Mouse (Mus musculus): Measurements from ENCODE around the gene Adi1.
A peak's percentile ranks its signal among the peaks of the same experiment; 100 is the strongest.

Adi1 gene

GRCm38 (mm10) chr12:28694776-28695175 lies 19.7 kb downstream of the Adi1 start:
- no peak for DNase-seq (ENCODE audit: low spot score in 2 of 2)

- DNase-seq (ENCODE audit: low spot score in 2 of 2): no peak
These were observed 23.0 kb downstream of the Adi1 start for GRCm38 (mm10) chr12:28697821-28698595.

GRCm38 (mm10) chr12:28699086-28699485 lies 24.1 kb downstream of the Adi1 start:
- DNase-seq (ENCODE audit: low spot score in 2 of 2): no peak

- DNase-seq (ENCODE audit: low spot score in 2 of 2): peak; percentile 72 to 77
These were observed 24.6 kb downstream of the Adi1 start for GRCm38 (mm10) chr12:28699656-28700055.

GRCm38 (mm10) chr12:28700101-28700511 lies 25.1 kb downstream of the Adi1 start:
- DNase-seq (ENCODE audit: low spot score in 2 of 2): no peak

GRCm38 (mm10) chr12:28700561-28701025 lies 25.6 kb downstream of the Adi1 start:
- peak in 1 of 2 experiments; percentile 46 for DNase-seq (ENCODE audit: low spot score in 2 of 2)

- no peak for DNase-seq (ENCODE audit: low spot score in 2 of 2)
These were observed 26.3 kb downstream of the Adi1 start for GRCm38 (mm10) chr12:28701302-28701701.

- no peak for DNase-seq (ENCODE audit: low spot score in 2 of 2)
These were observed 29.4 kb downstream of the Adi1 start for GRCm38 (mm10) chr12:28704381-28704780.

GRCm38 (mm10) chr12:28705204-28705603 lies 30.2 kb downstream of the Adi1 start:
- no peak for DNase-seq (ENCODE audit: low spot score in 2 of 2)

GRCm38 (mm10) chr12:28708154-28708553 lies 33.1 kb downstream of the Adi1 start:
- no peak for DNase-seq (ENCODE audit: low spot score in 2 of 2)

GRCm38 (mm10) chr12:28710566-28711185 lies 35.6 kb downstream of the Adi1 start:
- DNase-seq (ENCODE audit: low spot score in 2 of 2): peak; percentile 59 to 65

GRCm38 (mm10) chr12:28714822-28715632 lies 40.0 kb downstream of the Adi1 start:
- DNase-seq (ENCODE audit: low spot score in 2 of 2): no peak

GRCm38 (mm10) chr12:28717066-28717465 lies 42.0 kb downstream of the Adi1 start:
- DNase-seq (ENCODE audit: low spot score in 2 of 2): no peak

- no peak for DNase-seq (ENCODE audit: low spot score in 2 of 2)
These were observed 43.1 kb downstream of the Adi1 start for GRCm38 (mm10) chr12:28718106-28718505.

- no peak for DNase-seq (ENCODE audit: low spot score in 2 of 2)
These were observed 49.3 kb downstream of the Adi1 start for GRCm38 (mm10) chr12:28724366-28724765.

GRCm38 (mm10) chr12:28726204-28726603 lies 51.2 kb downstream of the Adi1 start:
- no peak for DNase-seq (ENCODE audit: low spot score in 2 of 2)

- no peak for DNase-seq (ENCODE audit: low spot score in 2 of 2)
These were observed 52.0 kb downstream of the Adi1 start for GRCm38 (mm10) chr12:28727061-28727460.
